Mouse (Mus musculus): ENCODE data around the gene Mup1. TPM values are rescaled to one million over a fixed set of nuclear protein-coding genes. Genes with fewer than 3 reads are reported as not detected.
"Not testable (repeated sequence)": the region's sequence is repeated elsewhere in the genome, so short reads cannot be mapped to it uniquely, and the experiment has no call there.

The Mup1 gene
- not detected in 2 replicates for polyA plus RNA-seq (2016; fragmentation: Nextera tagmentation; extraction: Ambion mirVana)

GRCm38 (mm10) chr4:60501860-60502259 lies at the start of gene Mup1:
Gene Mup1 (minus strand): TSS chr4:60501960.
- DNase-seq (ENCODE audit: extremely low spot score, low spot score); H3K9me3 ChIP-seq; H3K36me3 ChIP-seq (replicated peaks); H3K27ac ChIP-seq; H3K4me1 ChIP-seq; H3K4me3 ChIP-seq; H3K27me3 ChIP-seq (ENCODE audit: poor library complexity, severe bottlenecking): not testable (repeated sequence)
- WGBS = 85% methylated on average over 2 of the region's 4 CpGs

Other genes starting within 250 kb of the Mup1 start
- not detected in 2 replicates for gene Mup9, start 80.0 kb downstream of the Mup1 start, polyA plus RNA-seq (2016; fragmentation: Nextera tagmentation; extraction: Ambion mirVana)
- gene Mup10, start 80.2 kb upstream of the Mup1 start, polyA plus RNA-seq (2016; fragmentation: Nextera tagmentation; extraction: Ambion mirVana) = not detected in 2 replicates
- not detected in 2 replicates for gene Mup11, start 160.5 kb upstream of the Mup1 start, polyA plus RNA-seq (2016; fragmentation: Nextera tagmentation; extraction: Ambion mirVana)
- gene Mup12, start 239.4 kb upstream of the Mup1 start, polyA plus RNA-seq (2016; fragmentation: Nextera tagmentation; extraction: Ambion mirVana) = not detected in 2 replicates